Mouse (Mus musculus) liver, adult 2 months (tissue): ENCODE data around the gene Abt1. TPM values are rescaled to one million over a fixed set of nuclear protein-coding genes. Genes with fewer than 3 reads are reported as not detected.

Source experiments
- DNase-seq: peaks from one replicate; pipeline ENCODE4 v3.0.0-alpha.2; 2011; ENCODE audit warnings: low read depth, low spot score; ENCODE audit errors: extremely low read depth
- H3K27ac ChIP-seq: fragments of 200-500 bp; replicated peaks from 2 replicates; pipeline ENCODE4 v1.5.1; 2012; ENCODE audit warnings: low read depth, mild to moderate bottlenecking, control low read depth, inconsistent platforms, low read length; ENCODE audit not compliant: insufficient read depth
- H3K27me3 ChIP-seq: fragments of 200-500 bp; 2 replicates; pipeline ENCODE4 v1.6.1; 2012; ENCODE audit warnings: mild to moderate bottlenecking, moderate library complexity, low read length, inconsistent platforms; ENCODE audit not compliant: control insufficient read depth, insufficient read depth
- H3K36me3 ChIP-seq: fragments of 200-500 bp; 2 replicates; pipeline ENCODE4 v1.6.1; 2012; ENCODE audit warnings: low read length, inconsistent platforms; ENCODE audit not compliant: control insufficient read depth, insufficient read depth
- H3K4me1 ChIP-seq: fragments of 200-500 bp; 2 replicates; pipeline ENCODE4 v1.6.1; 2011; ENCODE audit warnings: low read length; ENCODE audit not compliant: control insufficient read depth, insufficient read depth
- H3K4me3 ChIP-seq: fragments of 200-500 bp; 2 replicates; pipeline ENCODE4 v1.5.1; 2011; ENCODE audit warnings: low read depth, mild to moderate bottlenecking, control low read depth, low read length, moderate library complexity; ENCODE audit not compliant: insufficient read depth
- H3K79me2 ChIP-seq: fragments of 200-500 bp; 2 replicates; pipeline ENCODE4 v1.6.1; 2012; ENCODE audit warnings: inconsistent platforms, mild to moderate bottlenecking, low read length, moderate library complexity; ENCODE audit not compliant: control insufficient read depth, insufficient read depth
- H3K9ac ChIP-seq: fragments of 200-500 bp; 2 replicates; pipeline ENCODE4 v1.6.1; 2012; ENCODE audit warnings: low read depth, mild to moderate bottlenecking, control low read depth, inconsistent platforms, low read length
- CTCF ChIP-seq: fragments of 200-500 bp; IDR thresholded peaks from 2 replicates; pipeline ENCODE4 v1.5.1; 2011; ENCODE audit warnings: low read depth, low read length, control low read depth
- POLR2A ChIP-seq: fragments of 200-500 bp; IDR thresholded peaks from 2 replicates; pipeline ENCODE4 v1.6.1; 2011; ENCODE audit warnings: low read length, control low read depth; ENCODE audit not compliant: insufficient read depth; ENCODE audit errors: extremely low read depth
- WGBS: fragments of 180-500 bp; shearing (Covaris S2); methylation state at CpG from one replicate; pipeline ENCODE4 v1.1.7; 2018; 5-methylcytosine and 5-hydroxymethylcytosine counted together
- polyA plus RNA-seq: library from polyadenylated mRNA; depleted of rRNA; stranded (reverse); fragments of >200 nt; gene quantifications from 2 replicates; pipeline ENCODE4 v1.2.3, GENCODE M21; 2012
- total RNA-seq: library from RNA; depleted of rRNA; stranded (reverse); fragments of >200 nt; gene quantifications from 2 replicates; pipeline ENCODE4 v1.2.3, GENCODE M21; 2014

Gene Abt1
- total and polyA plus RNA-seq, 2 experiments: 2.1 to 3.5 TPM

DNA sequence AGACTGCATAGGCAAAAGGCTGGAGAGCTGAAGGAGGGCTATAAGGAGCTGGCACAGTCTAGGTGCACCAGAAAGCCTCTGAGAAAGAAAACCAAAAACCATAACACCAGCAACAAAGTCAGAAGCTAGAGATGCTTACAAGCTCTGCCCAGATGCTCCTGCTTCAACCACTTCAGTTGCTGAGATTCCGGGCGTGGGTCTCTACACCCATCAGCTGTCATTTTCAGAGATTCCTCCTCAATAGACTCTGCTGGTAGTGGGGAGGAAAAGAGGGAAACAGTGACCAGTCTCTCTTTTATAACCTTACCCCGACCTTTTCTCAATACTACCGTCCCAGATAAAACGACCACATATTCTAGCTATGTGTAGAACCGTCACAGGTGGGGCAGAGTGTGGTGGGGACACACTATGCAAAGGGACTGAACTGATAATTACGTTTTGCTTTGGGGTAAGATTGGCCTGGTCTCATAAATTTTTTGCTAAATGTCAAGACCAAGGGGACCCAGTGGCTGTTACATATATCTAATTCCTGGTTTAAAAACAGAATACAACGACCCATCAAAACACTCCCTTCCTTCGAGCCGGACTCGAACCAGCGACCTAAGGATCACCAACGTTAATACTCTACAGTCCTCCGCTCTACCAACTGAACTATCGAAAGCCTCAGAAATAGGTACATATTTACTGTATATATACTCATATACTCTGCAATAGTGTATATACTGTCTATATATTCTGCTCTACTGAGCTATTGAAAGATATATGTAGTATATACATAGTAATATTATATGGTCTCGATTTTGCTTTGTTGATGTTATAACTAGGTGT lies 4.7 kb upstream of the Abt1 start:
- H3K4me3 ChIP-seq: no peak overlapping the region
- no peak for TF ChIP-seq CTCF
- no peak for TF ChIP-seq POLR2A
- no peaks in the 10 kb centered on the region for H3K36me3 ChIP-seq
- 73% methylated on average over 16 of the region's 16 CpGs for WGBS
- peaks cover 3% of the 10 kb centered on the region; the same call in 1 of the 2 replicates for H3K4me1 ChIP-seq
- H3K27me3 ChIP-seq: no peaks in the 10 kb centered on the region
- H3K9ac ChIP-seq: no peak overlapping the region
- peaks cover 1% of the 10 kb centered on the region; the same call in 1 of the 2 replicates for H3K79me2 ChIP-seq
- H3K27ac ChIP-seq: no peak overlapping the region
- no peak for DNase-seq

DNA sequence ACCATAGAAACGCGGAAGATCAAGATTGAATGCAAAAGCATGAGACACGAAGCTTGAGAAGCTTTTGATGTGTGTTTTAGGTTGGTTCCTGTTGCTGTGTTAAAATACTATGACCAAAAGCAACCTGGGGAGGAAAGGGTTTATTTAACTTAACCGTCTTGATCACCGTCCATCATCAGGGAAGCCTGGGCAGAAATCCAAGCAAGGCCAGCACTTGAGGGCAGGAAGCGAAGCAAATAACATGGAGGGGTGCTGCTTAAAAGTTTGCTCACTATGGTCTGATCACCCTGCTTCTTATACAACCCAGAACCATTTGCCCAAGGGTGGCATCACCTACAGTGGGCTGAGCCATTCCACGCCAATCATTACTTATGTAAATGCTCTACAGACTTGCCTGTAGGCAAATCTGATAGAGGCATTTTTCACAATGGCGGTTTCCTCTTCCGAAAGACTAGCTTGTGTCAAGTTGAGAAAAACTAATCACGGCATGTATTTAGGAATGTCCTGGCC lies 3.8 kb upstream of the Abt1 start:
- Histone ChIP-seq H3K27ac (no peak overlapping the region), H3K27me3 (no peaks in the 10 kb centered on the region), H3K9ac (no peak overlapping the region), H3K36me3 (no peaks in the 10 kb centered on the region), H3K79me2 (peaks cover 3% of the 10 kb centered on the region; the same call in 1 of the 2 replicates), H3K4me1 (peaks cover 2% of the 10 kb centered on the region; the same call in 1 of the 2 replicates), H3K4me3 (no peak overlapping the region)
- no peak for DNase-seq
- 67% methylated on average over 10 of the region's 10 CpGs for WGBS
- TF ChIP-seq POLR2A: no peak
- no peak for TF ChIP-seq CTCF

DNA sequence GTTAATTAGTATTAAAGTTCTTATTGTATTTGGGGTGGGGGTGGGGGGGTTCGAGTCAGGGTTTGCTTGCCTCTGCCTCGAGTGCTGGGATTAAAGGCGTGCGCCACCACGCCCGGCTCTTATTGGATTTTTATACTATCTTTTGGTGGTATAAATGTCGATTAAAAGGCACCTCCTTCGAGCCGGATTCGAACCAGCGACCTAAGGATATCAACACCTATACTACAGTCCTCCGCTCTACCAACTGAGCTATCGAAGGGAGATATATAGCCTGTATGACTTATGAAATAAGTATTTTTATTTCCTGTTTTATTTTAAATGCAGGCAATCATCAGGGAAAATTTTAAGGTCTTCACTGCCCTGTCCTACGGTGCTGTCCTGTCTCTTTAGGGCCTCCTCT lies 3.3 kb upstream of the Abt1 start:
- H3K36me3 ChIP-seq: no peaks in the 10 kb centered on the region
- no peak for TF ChIP-seq POLR2A
- TF ChIP-seq CTCF: no peak
- H3K27ac ChIP-seq: no peak overlapping the region
- no peak overlapping the region for H3K4me3 ChIP-seq
- peaks cover 2% of the 10 kb centered on the region; the same call in 1 of the 2 replicates for H3K4me1 ChIP-seq
- peaks cover 3% of the 10 kb centered on the region; the same call in 1 of the 2 replicates for H3K79me2 ChIP-seq
- peak; percentile 43 for DNase-seq
- H3K9ac ChIP-seq: no peak overlapping the region
- 31% methylated on average over 14 of the region's 14 CpGs for WGBS
- H3K27me3 ChIP-seq: no peaks in the 10 kb centered on the region

DNA sequence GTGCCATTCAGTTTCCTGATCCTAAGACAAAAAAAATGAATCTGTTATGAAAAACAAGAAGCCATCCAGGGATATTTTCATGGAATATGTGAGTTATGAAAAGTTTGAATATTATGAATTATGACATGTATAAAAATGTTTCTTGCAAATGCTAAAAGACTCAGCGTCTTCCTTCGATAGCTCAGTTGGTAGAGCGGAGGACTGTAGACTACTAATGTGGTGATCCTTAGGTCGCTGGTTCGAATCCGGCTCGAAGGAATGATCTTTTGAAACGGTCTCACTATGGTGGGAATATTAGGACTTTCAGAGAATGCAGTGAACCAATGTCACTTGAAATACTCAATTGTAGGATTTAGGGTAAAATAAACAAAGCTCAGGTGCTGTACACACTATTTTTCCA lies 2.7 kb upstream of the Abt1 start:
- Histone ChIP-seq H3K79me2 (peaks cover 3% of the 10 kb centered on the region; the same call in 1 of the 2 replicates), H3K27me3 (no peaks in the 10 kb centered on the region), H3K27ac (no peak overlapping the region), H3K36me3 (peaks cover 3% of the 10 kb centered on the region; the same call in 1 of the 2 replicates), H3K4me1 (peaks cover 2% of the 10 kb centered on the region; the same call in 1 of the 2 replicates), H3K9ac (no peak overlapping the region), H3K4me3 (no peak overlapping the region)
- TF ChIP-seq CTCF: no peak
- TF ChIP-seq POLR2A: no peak
- 29% methylated on average over 8 of the region's 8 CpGs for WGBS
- DNase-seq: peak; percentile 59

DNA sequence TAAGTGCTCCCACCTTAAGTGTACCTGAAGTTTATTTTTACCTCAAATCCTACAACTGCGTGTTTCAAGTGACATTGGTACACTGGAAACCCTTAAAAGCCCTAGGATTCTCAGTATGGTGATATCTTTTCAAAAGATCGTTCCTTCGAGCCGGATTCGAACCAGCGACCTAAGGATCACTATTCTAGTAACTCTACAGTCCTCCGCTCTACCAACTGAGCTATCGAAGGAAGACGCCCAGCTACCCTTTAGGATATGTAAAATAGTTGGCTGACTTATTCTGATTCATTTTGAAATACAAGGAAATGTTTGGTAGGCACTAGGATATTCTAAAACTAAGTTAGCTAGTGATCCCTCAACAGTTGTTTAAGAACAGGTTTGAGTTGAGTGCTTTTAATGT lies 1.8 kb upstream of the Abt1 start:
- Histone ChIP-seq H3K36me3 (peaks cover 6% of the 10 kb centered on the region; the same call in 1 of the 2 replicates), H3K27ac (no peak overlapping the region), H3K4me1 (peaks cover 2% of the 10 kb centered on the region; the same call in 1 of the 2 replicates), H3K79me2 (peaks cover 3% of the 10 kb centered on the region; the same call in 1 of the 2 replicates), H3K4me3 (no peak overlapping the region), H3K27me3 (no peaks in the 10 kb centered on the region), H3K9ac (no peak overlapping the region)
- 6% methylated on average over 9 of the region's 9 CpGs for WGBS
- no peak for TF ChIP-seq CTCF
- TF ChIP-seq POLR2A: no peak
- DNase-seq: peak; percentile 78
